Comparison of ENCODE assay signal across 18 mouse cellular contexts in genomic region chr19:29483386-29483785, GRCm38 (mm10).
"Had no signal": no experiment of that assay in that cellular context is flagged by ENCODE, and none has a peak within 500 bp of the region (broad histone marks: within the 10 kb centered on the region; RNA-seq: fewer than 3 reads in every experiment).

No protein-coding gene starts in this region.

- H3K27ac ChIP-seq: kidney, embryonic 15.5 days; limb, embryonic 12.5 days; limb, embryonic 15.5 days; liver, embryonic 14.5 days; neural tube, embryonic 12.5 days; neural tube, embryonic 15.5 days had no signal

- H3K4me3 ChIP-seq: kidney, embryonic 15.5 days; limb, embryonic 12.5 days; limb, embryonic 15.5 days; neural tube, embryonic 12.5 days; neural tube, embryonic 15.5 days had no signal

- H3K9me3 ChIP-seq: kidney, embryonic 15.5 days; limb, embryonic 12.5 days; limb, embryonic 15.5 days; neural tube, embryonic 12.5 days; neural tube, embryonic 15.5 days had no signal

- H3K27me3 ChIP-seq: kidney, embryonic 15.5 days; limb, embryonic 12.5 days; limb, embryonic 15.5 days; neural tube, embryonic 12.5 days; neural tube, embryonic 15.5 days had no signal

- H3K4me2 ChIP-seq: kidney, embryonic 15.5 days; limb, embryonic 12.5 days; limb, embryonic 15.5 days; liver, embryonic 11.5 days; lung, embryonic 14.5 days; midbrain, embryonic 11.5 days; neural tube, embryonic 12.5 days; neural tube, embryonic 15.5 days had no signal

- H3K36me3 ChIP-seq: kidney, embryonic 15.5 days; limb, embryonic 12.5 days; limb, embryonic 15.5 days; neural tube, embryonic 12.5 days; neural tube, embryonic 15.5 days had no signal

- H3K4me1 ChIP-seq: limb, embryonic 12.5 days; limb, embryonic 15.5 days; neural tube, embryonic 12.5 days; neural tube, embryonic 15.5 days had no signal

- DNase-seq: kidney, adult 2 months; kidney, postnatal 36 days; left cerebral cortex, postnatal 4 days; liver, postnatal 0 days; lung, embryonic 14.5 days; right cerebral cortex, adult 18-20 months; right cerebral cortex, postnatal 14 days; thymus, adult 18-20 months; thymus, postnatal 36 days had no signal

- ATAC-seq: liver, postnatal 0 days; lung, postnatal 0 days had no signal

- H3K9ac ChIP-seq: kidney, embryonic 15.5 days; limb, embryonic 12.5 days; limb, embryonic 15.5 days; liver, embryonic 14.5 days; liver, postnatal 0 days; lung, embryonic 14.5 days; neural tube, embryonic 12.5 days; neural tube, embryonic 15.5 days had no signal
